Mouse (Mus musculus) embryo, embryonic 10.5 days (tissue): Measurements from ENCODE around the gene Fam32a.

Experiments
- DNase-seq: peaks from one replicate; pipeline ENCODE4 v3.0.0-alpha.2; 2015; ENCODE audit warnings: low spot score

The Fam32a gene

DNA sequence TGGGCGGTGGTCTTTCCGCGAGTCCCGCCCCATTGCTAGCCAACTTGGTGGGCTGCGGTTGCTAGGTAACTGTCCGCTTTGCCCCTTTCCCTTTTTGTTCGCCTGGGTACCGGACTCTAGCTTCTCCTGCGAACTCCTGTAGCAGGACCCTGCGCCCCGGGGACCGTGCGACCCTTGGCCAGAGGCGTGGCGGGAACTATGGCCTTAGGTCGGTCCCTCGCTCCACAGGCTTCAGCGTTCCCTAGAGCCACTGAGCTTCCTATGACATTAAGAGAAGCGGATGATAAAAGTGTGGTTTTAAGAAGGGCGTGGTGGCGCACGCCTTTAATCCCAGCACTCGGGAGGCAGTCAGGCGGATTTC, 20.9 kb downstream of the Fam32a start:
- no peak for DNase-seq

DNA sequence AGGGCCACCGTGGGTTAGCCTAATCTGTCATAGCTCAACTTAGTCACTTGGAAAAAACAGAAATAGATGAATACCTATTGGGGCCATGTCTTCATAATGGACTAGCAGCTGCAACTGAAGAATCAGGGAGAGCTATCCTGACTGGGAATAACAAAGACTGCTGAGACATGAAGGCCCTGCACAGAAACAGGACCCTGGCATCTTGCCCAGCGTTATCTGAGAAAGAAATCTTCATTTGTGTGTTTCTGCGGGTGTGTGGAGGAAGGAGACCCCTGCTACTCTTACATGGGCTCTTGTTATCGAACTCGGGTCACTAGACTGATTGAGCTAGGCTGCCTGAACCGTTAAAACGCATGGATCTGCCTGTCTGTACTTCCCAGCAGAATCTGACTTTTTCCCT, 21.4 kb downstream of the Fam32a start:
- no peak for DNase-seq

DNA sequence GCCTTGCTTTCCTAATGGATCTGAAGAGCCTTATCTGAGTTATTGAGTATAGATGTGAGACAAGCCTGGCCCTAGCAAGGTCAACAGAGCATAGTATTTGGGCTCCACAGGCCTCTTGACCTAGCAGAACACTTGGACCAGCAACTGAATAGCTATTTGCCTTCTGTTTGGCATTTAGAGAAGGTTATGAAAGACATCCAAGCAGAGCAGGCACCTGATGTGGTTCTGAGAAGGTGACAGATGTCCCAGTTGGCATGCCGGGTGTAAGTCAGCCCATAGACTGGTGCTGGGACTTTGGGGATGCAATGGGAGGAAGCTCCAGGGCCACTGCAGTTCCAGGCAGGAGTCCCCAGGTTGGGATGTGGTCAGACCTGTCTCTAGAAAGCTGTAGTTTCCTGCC, 22.7 kb downstream of the Fam32a start:
- no peak for DNase-seq

GRCm38 (mm10) chr8:72244610-72245009, 25.1 kb downstream of the Fam32a start:
- DNase-seq: no peak

GRCm38 (mm10) chr8:72257171-72257901, 37.8 kb downstream of the Fam32a start:
- peak; percentile 75 for DNase-seq

DNA sequence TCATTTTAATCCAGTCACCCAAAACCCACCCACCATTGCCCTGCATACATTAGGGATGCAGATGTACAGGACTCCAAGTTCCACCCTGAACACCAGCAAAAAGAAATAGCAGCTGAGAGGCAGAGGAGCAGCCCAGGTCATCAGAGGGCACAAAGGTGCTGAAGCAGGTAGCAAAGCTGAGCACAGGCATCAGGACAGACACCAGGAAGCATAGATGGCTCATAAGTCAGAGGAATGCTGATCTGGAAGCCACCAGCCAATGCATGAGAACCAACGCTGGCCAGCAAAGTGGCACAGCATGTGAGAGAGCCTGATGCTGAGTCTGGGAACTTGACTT, 38.3 kb downstream of the Fam32a start:
- DNase-seq: no peak

DNA sequence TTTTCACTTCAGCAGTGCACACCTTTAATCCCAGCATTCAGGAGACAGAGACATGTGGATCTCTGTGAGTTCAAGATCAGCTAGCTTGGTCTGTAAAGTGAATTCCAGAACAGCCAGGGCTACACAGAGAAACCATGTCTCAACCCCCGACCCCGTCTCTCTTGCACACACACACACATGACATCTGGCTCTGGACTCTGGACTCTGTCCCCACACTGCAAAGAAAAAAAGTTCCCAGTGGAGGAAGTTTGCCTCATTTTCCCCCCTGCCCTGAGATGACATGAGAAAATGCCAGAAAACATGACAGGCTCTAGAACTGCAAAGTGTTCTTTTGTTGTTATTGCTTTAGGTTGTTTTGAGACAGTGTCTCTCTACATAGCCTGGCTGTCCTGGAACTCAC, 40.3 kb downstream of the Fam32a start:
- no peak for DNase-seq

GRCm38 (mm10) chr8:72260585-72260984, 41.1 kb downstream of the Fam32a start:
- no peak for DNase-seq

DNA sequence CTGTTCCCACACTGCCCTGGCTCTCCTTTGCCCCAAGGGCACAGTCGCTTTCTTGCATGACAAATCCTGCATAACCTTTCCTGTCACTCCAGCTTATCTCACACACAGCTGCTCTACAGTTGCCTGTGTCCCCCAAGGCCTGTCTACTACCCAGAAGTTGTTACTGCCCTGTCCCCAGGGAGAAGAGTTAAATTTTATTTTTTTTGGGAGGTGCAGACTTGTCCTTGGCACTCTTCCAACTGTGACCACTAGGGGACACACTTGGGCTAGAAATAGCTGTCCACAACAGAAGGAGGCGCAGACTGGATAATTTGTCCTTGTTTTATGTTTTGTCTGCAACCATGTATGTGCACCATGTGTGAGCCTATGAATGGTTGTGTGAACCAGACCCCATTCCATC, 41.5 kb downstream of the Fam32a start:
- peak; percentile 84 for DNase-seq

GRCm38 (mm10) chr8:72261431-72261830, 41.9 kb downstream of the Fam32a start:
- no peak for DNase-seq

DNA sequence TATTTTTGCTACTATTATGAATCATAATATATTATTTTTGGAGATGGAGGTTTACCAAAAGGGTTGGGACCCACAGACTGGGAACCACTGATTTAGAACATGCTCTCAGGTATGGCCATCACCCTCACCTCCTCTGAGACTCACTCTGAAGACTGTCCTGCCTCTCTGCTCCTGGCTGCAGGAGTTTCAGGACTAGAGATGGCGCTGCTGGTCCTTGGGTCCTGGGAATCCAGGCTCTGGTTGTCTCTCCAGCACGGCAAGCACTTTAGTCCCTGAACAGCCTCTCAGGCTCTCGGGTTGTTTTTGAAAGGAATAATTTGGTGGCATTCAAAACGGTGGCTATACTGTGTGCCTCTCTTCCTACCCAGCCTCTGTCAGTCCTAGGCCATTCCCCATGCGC, 42.3 kb downstream of the Fam32a start:
- no peak for DNase-seq

- DNase-seq: no peak
Measured at GRCm38 (mm10) chr8:72262756-72263155, 43.2 kb downstream of the Fam32a start.

GRCm38 (mm10) chr8:72263451-72263850, 43.9 kb downstream of the Fam32a start:
- no peak for DNase-seq

DNA sequence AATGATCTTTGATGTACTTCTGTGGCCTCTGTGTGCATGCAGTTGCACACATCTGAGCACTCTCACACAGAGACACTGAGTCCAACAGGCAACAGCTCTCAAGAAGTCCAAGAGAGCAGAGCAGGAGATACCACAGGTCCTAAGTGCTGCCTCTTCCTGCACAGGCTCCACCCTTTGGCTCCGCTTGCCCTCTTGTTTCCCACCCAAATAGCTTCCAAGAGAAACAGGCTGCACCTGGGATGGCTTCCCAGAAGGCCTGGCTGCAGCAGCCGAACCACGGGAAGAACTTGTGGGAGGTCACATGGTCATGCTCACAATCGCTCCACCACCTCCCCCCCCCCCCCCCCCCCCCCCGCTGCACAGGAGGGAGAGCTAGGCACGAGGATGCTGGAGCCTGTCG, 45.8 kb downstream of the Fam32a start:
- DNase-seq: no peak

DNA sequence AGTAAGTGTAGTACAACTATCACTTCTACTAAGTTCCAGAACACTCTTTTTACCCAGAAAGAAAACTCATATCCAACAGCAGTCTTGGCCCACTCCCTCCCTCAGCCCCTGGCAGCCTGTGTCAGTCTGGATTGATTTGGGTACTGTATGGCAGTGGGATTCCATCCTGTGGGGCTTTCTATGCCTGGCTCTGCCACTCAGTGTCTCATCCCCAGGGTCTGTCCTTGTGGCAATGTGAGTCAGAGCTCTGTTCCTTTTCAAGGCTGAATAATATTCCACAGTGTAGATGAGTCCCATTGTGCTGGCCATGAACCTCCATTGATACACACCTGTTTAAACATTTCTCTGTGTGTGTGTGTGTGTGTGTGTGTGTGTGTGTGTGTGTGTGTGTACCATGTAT, 47.1 kb downstream of the Fam32a start:
- DNase-seq: no peak

- DNase-seq: no peak
Measured at GRCm38 (mm10) chr8:72267106-72267505, 47.6 kb downstream of the Fam32a start.

GRCm38 (mm10) chr8:72268356-72268755, 48.8 kb downstream of the Fam32a start:
- DNase-seq: peak; percentile 31

- DNase-seq: no peak
Measured at GRCm38 (mm10) chr8:72270606-72271005, 51.1 kb downstream of the Fam32a start.

DNA sequence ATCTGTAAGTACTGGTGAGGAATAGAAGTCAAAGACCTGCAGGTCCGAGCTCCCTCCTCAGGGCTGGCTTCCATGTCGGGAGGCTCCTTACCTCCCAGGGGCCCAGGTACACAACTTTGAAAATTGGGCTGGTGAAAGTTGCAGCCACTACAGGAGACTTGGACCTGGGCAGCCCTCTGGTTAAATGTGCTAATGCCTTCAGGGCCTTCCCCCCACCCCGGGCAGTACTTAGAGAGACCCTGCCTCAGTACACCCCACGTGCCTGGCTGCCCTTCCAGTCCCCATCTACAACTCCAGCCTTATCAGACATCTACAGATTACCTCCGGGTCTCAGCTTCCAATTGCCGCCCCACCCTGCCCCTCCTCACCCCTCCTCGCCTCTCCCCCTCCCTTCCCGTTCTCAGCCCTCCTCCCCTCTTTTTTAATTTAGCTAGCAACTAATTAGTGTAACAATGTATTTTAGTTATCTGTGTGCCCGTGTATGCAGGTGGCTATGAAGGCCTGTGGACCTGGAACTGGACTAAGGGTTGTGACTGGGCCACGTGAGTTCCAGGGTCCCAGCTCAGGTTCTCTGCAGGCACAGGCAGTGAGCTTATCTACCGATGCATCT, 51.6 kb downstream of the Fam32a start:
- no peak for DNase-seq

DNA sequence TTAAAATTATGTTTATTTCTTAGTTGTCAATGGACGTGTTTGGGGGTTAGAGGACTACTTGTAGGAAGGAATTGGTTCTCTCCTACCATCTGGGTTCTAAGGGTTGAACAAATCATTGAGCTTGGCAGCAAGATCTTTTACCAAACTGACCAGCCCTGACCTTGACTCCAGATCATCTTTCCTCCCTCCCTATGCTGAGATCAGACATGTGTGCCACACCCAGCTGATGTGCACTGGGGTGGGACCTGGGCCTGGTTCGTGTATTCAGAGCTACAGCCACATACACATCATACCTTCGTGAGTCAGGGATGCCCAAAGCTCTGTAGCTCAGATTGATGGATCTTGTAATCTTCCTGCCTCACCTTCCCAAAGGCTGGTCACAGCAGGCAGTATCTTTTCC, 52.2 kb downstream of the Fam32a start:
- no peak for DNase-seq

DNA sequence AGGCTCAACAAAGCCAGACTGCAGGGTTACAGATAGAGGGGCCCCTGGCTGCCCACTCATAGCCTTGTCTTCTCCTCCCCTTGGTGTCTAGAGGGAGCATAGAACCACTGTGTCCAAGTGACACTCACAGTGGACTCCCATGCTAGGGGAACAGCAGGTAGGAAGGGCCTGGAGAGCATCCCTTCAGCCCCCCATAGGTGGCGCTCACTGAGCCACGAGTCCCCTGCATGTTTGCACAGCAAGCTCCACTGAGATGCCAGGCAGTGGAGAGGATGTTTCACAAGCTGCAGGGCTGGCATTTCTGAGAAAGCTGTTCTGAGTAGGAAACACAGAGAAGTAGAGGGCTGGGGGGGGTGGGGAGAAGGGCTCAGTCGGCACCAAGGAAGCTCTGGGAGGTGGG, 52.8 kb downstream of the Fam32a start:
- peak; percentile 73 for DNase-seq

DNA sequence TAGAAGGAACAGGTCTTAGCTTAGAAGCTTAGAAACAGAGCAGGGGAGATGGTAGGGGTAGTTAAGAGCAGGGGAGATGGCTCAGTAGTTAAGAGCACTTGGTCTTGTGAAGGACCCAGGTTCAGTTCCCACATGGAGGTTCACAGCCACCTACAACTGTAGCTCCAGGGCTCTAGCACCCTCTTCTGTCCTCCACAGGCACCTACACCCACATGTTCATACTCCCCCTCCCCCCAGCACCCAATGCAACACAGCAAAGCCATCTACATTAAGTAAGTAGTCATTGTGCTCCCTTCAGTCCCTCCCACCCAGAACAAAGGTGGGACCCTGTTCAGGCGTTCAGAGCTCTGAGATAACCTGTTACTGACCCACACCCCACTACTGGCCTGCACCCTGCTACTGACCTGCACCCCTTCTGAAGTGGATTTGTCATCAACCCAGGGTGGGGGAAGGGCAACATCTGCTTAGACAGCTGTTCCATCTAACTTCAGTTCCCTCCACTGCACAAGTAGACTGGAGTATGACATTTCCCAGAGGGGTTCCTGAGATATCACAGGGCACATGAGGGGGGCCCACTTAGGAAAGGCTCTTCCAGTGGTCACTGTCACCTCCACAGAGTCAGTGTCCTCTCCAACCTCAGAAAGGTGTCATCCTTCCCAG, 53.7 kb downstream of the Fam32a start:
- no peak for DNase-seq

- no peak for DNase-seq
Measured at GRCm38 (mm10) chr8:72273807-72274206, 54.3 kb downstream of the Fam32a start.
